Mouse (Mus musculus) mouse trophoblast stem cell (cell line): ENCODE measurements at regions not wholly inside any gene's neighbourhood (a gene's known extent, or its start where the extent isn't known, plus 50 kb on each side); places are given as distances from the start of the nearest gene placed in this dataset.

ENCODE experiments used
- in situ Hi-C, 2 experiments: fragments of 300-500 bp; cut with MseI, MboI; formaldehyde crosslinking; loops; 2 replicates in 1 of 2; 3 replicates in 1 of 2; pipeline ENCODE4 v1.15.1; 2025

DNA sequence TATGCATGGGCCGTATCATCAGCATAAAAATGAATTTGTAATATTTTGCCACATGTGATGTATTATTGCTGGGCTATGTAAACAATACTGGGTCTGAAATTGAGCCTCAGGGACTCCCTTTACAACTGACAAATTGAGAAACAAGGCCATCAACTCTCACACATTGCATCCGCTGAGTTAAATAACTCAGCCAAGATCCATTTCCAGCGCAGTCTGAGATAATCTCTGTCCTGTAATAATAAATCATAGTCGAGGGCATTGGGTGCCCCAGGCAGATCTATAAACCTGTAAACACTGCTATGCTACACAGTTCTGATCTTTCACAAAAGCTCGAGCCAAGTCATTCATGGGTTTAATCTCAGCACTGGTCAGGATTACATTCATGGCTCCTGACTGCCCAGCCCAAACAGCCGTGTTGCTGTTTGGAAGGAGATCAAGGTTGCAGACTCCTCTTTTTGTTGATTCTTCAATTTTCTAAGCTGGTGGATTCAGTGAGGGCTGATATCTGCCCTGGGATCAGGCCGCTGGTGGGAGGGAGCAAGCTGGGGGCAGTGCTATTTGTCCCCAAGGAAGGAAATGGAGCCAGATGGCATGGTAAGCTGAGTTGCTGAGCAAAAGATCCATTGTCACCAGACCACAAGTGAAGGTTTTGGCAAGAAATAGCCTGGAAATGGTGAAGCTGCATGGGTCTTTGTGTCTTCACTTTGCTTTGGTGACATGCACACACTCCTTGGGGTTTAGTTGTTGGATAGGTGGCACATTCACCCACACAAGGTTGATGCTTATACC lies 160.0 kb upstream of the Bmper start:
- in situ Hi-C loops = no loop called here

DNA sequence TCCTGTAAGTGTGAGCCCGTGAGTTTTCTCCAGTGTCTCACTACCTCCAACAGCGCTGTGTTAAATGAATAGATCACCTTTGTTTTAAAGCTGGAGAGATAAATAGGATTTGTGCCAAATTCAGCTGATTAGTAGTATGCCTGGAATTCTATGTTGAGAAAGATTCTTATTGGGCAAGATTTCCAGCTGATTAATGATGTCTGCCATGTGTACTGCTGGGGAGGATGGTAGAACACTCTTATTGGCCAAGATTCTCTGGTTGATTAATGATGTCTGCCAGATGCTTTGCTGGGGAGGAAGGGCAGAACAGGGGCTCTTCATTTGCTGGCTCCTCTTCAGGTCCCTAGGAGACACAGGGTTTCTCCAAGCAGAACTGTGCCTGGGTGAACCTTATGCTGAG lies 158.9 kb upstream of the Bmper start:
- in situ Hi-C loops = no loop called here

DNA sequence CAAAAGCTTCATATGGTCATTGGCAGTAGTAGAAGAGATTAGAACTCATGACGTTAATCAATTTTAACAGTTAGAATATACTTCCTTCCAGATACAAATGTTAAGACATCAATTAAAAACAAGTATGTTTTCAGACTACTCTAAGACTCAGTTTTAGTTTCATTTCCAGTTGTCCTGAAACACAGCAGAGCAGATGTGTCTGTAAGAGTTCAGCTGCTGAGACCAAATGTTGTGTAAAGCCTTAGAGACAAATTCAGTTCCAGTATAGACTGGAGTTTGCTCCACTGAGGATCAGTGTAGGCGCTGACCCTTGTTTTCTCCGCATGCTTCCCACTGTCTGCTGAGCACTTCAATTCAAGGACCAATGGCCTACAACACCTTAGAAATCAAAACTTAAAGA lies 158.1 kb upstream of the Bmper start:
- in situ Hi-C loops = no loop called here

DNA sequence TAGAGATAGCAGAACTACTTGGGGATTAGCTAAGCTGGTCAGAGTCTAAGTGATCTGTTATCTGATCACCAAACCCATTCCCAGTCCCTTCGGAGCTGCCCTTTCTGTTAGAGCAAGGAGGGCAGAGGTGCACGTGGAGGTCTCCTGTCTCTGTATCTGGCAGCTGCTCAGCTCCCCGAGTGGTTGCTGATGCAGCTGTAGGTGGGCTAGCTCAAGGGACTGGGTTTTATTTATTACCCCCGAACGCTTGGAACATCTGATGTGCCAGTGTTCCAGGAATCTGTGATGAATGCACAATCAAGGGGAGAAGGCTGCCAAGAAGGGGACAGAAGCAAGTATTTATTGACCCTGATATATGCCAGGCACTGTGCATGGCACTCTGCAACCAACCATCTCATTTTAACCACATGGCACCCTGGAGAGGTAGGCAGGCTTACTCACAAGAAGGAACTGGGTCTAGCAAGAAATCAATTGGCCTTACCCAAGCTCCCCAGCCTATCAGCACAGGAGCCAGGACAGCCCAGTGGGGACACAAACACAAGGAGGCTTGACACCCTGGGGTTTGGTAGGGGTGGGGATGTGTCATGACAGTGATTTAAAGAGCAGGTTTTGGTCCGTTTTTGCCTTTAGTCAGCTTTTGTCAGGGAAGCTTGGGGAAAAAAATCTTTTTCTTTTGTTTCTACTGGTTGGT lies 154.6 kb upstream of the Bmper start:
- in situ Hi-C loops = no loop called here

DNA sequence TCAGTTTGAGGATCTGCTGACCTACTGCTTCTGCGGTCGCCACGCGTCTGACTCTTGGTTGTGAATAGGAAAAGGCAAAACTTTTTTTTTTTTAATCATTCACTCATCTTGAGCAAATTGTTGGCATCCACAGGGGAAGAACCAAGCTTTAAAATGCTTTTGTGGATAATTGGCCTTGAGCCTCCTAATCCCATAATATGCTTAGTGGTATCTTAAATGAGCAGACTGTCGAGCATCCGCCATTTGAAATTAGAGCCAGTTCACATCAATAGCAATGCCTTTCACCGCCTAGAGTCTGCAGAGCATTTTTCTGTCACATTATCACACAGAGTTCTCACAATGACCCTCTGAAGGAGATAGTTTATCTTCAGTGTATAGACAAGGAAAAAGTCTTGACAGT lies 153.7 kb upstream of the Bmper start:
- in situ Hi-C loops = no loop called here

DNA sequence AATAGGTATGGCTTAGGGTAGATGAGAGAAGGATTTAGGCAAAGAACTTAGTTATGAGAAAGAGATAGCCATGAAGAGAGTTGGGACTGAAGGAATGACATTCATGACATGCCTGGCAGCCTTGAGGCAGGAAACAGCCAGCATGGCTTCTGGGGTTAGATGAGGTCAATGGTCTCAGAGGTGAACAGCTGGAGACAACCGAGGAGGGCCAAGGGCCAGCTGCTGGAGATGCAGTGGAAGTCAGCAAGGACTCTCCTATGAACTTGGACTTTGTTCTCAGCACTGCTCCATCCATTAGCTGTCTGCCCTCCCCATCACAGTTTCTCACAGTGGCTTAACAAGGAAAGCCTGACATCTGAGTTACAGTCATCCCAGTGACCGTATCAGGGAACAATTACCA lies 151.9 kb upstream of the Bmper start:
- in situ Hi-C loops = no loop called here

DNA sequence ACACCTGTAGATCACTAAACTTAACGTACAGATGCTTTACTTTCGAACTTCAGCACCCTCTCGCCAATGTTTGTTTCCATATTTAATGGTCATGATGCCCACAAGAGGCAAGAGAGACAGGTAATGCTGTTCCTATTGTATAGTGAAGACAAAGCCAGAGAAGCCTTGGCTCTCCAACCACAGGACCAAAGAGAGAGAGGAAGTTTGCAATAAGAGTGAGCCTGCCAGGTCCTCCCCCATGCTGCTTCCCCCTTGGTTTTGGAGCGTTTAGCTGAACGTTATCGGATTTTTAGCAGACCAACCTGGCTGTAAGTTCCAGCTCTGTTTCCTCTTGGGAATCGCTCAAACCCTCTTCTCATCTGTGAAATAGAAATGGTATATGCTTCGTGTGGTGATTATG lies 150.1 kb upstream of the Bmper start:
- in situ Hi-C loops = no loop called here

DNA sequence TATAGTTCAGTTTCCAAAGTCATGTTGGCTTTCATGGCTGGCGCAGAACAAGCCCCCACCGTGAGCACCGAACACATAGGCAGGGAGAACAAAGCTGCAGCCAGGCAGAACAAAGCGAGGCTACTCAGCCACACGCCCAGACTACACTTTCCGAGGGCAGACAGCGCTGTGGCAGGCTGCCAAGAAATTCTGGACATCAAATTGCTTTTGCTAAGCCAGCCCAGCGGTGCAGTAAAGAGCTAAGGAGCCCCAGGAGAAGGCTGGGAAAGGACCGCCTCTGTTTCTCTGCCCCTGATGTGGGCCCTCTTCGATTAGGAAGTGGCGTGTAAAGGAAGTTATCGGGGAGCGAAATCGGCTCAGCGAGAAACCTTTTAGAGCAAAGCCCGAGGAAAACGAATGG lies 139.3 kb upstream of the Bmper start:
- in situ Hi-C loops = no loop called here

DNA sequence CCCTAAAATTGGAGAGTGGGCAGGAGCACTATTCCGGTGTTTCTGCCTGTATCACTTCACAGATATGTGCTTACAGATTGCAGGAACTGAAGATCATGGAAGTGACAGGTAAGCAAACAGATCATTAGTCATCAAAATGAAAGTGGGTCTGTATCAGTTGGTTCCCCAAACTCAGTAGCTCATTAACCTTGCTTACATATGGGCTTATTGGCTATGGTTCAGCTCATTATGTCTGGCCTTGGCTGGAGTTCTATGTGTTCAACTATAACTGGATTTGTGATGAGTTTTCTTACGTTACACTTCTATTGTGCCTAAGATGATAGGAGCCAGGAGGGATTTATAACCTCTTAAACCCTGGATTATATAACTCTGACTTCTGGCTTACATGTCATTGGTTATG lies 133.5 kb upstream of the Bmper start:
- in situ Hi-C loops = no loop called here

DNA sequence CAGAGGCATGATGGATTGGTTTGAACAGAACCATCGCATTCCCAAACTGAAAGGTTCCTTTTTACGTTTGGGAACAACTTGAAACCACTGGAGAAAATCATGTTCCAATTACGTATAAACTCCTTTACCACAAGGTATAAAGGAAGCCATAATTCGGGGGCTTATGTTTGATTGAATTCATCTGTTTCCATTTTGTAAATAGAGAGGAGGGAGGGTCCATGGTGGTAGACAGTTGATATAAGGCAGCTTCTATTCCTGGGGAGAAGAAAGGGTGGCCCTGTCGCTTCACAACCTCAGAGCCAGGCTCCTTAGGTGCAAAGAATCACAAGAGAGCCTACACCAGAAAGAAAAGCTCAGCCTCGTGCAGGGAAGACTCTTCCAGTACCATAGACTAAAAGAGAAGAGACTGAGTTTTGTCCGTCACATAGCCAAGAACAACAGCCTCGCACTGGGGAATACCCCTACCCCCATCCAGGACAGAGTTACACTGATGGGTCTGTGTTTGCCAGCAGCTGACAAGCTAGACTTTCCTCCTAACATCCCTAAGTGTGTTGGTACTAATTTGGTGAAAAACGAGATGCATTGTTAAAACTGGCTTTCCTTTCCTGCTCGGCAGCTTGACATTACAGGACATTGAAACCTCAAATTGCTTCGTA lies 125.6 kb upstream of the Bmper start:
- in situ Hi-C loops = no loop called here

DNA sequence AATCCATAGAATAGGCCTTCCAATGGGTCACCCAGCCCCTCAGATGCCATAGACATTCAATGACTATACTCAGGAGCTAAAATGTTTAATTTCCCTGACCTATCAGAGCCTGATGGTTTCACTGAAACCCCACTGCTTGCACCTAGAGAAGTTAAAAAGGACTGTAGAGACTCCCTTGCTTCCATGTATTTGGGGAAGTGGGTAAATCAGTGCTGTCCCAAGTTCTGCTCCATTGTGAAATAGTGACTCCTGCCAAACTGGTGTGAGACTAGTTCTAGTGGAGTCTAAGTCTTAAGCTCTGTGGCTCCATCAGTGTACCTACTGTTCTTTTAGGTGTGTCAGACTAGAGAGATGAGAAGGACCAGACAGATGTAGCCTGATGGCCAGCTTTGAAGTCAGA lies 121.3 kb upstream of the Bmper start:
- in situ Hi-C loops = no loop called here

DNA sequence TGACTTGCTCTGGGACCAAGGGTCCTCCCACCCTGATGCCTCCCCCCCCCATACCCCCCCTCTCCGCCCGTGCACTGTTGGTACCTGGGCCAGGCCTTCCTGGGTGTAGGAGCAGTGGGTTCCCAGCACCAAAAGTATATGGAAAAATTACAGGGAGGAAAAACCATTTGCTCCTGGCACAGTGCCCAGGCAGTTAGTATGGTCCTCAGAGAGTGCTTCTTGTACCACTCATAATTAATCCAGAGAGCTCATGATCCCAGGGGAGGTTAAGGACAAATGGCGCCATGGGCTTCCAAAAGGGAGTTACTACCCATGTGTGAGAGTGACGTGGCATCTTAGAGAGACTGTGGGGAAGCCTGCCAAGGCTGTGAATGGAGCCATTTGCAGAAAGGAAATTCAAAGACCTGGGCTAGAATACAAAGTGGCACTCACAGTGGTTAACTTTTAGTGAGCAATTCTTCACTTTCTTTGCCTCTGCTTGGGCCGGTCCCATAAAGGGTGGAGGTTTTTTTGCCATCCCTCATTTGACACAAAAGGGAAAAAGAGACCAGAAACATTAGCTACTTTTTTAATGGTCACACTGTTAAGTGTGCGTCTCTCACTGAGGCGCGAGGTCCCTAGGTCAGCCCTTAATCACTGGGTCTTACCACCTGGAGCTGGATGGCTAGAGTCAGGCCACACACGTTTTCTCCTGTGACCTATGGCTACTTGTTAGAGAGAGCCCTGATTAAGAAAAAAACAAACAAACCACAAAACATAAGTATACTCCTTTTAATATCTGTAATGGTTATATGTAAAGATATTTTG lies 120.7 kb upstream of the Bmper start:
- in situ Hi-C loops = no loop called here

DNA sequence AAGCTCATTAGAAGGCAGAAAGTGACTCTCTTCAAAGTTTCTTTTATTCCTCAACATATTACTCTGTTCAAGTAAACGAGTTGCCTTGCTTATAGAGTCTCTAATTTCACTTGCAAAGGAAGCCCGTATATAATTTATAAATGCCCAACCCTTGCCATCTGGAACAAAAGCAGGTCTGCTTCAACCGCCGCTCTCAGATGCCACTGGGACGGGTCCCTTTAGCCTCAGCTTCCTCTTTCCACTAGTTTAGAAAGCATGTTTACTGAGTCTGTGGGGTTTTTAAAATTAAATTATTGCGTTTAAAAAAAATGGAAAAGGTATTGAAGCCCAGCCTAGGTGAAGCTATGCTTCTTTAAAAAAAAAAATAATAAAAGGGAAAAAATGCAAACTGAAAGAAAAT lies 111.4 kb upstream of the Bmper start:
- in situ Hi-C loops = no loop called here

DNA sequence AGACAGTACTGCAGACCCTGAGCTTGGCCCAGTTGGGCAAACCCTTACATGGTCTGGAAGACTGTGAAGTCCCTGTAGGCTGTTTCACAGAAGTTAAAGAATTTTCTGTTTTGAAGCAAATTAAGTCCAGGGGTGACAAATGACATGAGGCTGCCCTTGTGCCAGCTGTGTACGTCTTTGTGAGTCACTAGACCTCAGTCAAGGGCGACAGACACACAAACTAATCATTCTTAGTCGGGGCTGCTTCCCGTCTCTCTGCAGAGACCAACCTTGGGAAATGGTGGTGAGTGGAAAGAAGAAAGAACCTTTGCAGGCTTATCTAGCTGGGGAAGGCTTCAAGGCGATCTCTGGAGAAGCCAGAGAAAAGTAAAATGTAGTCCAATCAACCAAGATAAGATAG lies 107.8 kb upstream of the Bmper start:
- in situ Hi-C loops = no loop called here

DNA sequence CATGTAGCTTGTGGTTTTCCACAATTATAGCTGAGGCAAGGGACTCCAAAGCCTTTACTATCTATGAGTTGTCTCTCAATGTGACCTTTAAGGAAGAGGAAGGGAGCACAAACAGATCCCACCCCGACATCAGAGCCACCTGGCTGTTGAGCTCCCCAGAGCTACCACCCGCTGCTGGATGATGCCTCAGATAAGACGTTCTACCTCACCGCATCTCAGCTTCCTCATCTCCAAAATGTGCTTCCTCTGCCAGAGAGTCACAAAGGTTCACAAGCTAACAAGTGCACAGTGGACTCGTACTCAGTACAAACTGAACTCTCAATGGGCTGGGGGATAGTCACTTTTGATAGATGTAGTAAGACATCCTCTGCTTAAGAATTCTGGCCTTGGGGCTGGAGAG lies 107.3 kb upstream of the Bmper start:
- in situ Hi-C loops = no loop called here

DNA sequence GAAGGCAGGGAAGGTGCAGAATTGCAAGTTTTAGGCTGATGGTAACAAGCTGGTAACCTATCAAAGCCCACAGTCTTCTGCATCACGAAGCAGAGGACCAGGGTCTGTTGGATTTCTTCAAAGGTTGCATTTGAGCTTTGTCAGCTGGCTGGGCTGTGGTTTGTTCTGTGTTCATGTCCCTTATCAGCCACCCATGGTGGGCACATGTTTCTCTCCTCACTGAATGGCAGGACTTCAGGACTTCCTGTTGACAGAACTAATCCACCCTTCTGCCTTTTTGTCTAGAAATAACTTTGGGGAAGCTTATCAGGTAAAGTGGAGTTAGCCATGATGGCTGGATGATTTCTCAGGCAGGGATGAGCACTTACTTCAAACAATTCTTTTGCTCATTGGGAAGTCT lies 106.6 kb upstream of the Bmper start:
- in situ Hi-C loops = no loop called here

DNA sequence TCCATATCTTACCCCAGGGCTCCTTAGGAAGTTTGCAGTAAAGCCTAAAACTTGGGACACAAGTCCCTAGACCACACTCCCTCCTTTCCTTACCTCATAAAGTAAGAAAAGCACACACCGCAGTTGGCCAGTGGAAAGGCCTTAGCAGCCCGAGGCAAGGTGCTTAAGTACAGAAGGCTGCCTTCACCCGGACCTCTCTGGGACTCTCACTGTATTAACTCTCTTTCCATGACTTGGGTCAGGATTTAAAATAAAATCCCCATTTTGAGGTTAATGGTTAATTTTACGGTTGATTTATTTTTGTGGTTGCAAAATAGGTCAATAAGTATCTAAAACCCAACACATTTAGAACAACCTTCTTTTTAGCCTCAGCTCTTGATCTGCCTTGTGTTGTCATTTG lies 103.1 kb upstream of the Bmper start:
- in situ Hi-C loops = no loop called here

DNA sequence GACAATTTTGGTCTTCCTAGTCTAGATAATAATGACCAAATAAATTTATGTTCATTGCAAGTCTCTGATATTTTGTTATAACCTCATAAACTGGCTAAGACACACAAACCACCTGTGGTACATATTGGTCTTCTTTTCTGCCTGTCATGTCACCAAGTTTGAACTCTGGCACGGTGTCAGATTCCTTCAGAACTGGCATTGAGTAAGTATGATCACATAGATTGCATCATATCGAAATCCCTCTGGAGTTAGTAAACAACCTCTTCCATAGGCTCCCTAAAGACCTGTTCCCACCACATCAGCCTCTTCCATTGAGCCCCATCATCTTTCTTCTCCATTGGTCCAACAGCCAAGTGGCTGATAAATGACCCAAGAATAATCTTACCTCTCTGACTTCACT lies 102.1 kb upstream of the Bmper start:
- in situ Hi-C loops = no loop called here

DNA sequence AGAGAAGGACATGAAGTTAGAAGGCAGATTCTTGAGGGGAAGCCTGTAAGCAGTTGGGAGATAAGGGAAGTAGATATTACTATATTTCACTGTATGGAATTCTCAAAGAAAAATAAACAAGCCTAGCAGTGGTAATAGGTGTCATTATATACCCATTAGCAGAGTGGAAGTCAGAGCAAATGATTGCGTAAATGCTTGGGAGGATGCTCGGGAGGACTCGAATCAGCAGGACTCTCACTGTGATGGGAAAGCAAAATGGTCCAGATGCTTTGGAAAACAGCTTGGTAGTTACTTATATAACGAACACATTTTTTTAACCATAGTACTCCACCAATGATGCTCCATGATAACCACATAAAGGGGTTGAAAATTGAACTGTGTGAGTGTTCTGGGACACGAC lies 100.4 kb upstream of the Bmper start:
- in situ Hi-C loops = no loop called here

DNA sequence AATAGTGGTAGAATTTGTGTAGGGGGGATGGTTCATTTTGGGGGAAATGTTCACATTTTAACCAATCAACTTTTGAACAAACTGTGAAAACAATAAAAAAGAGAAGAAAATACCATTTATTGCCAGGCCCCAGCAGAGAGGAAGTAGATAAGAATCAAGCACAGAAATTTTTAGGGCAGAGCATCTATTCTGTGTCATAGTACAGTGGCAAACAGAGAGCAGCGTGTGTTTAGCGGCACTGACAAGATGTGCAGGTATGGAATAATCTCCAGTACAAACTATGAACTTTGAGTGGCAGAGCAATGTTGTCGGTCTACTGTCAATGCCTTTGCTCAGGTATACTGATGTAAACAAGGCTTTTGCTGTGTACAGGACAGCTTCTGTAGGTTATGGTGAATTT lies 99.4 kb upstream of the Bmper start:
- in situ Hi-C loops = no loop called here

DNA sequence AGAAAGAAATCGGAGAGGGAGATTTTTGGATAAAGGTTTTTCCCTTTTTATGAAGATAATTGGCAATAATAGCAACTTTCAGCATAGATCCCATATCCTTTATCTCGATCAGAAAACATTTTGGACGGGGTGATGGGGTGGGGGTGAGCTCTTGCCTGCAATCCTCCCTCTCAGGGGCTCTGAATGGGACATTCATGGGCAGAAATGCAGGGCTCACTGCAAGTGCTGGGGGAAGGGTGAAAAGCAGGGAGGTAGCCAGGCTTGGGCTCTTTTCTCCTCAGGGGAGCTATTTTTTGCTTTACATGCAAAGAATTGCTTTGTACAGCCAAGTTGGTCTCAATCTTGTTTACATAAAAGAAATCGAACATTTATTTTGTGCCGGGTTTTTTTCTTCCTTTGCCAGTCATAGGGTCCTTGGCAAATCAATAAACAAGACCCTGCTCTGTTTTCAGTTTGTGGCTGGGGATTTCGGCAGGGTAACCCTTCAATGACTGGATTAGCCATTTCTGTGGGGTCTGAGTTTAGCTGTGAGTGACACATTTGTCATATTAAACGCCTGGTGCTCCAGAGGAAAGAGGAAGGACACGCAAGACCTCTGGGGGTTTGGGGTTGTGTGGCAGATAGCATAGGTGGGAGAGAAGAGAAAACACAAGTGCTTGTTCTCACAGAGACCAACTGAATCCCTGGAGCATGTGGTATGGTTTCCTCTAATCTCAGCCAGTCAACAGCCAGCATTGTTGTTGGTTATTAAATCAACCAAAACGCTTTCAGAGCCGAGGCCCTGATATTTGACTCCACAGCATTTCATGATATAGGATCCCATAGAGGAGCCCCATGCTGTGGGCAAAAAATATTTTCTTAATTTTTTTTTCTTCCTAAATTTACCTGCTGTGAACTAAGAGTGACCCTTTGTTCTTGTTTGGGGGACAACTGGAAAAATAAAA lies 96.8 kb upstream of the Bmper start:
- in situ Hi-C loops = no loop called here
